Mouse (Mus musculus) lung, embryonic 14.5 days (tissue): Measurements from ENCODE around the gene Gm20388. TPM values are rescaled to one million over a fixed set of nuclear protein-coding genes. Genes with fewer than 3 reads are reported as not detected.

Experiments used
- ATAC-seq: fragments of 200-750 bp; cut with Nextera tagmentation; 2 replicates; pipeline ENCODE4 v1.8.0; 2017; ENCODE audit warnings: mild to moderate bottlenecking, moderate TSS enrichment, moderate library complexity; ENCODE audit not compliant: insufficient read depth
- DNase-seq: peaks from one replicate; pipeline ENCODE4 v3.0.0-alpha.2; 2015
- H3K27ac ChIP-seq: fragments of 300-500 bp; sonication (generic); 2 replicates; pipeline ENCODE4 v1.5.1; 2014; ENCODE audit warnings: low read depth, mild to moderate bottlenecking, moderate library complexity
- H3K27me3 ChIP-seq: fragments of 300-500 bp; sonication (generic); 2 replicates; pipeline ENCODE4 v1.6.1; 2014; ENCODE audit warnings: low read length, control low read depth; ENCODE audit not compliant: insufficient read depth
- H3K36me3 ChIP-seq: fragments of 300-500 bp; sonication (generic); 2 replicates; pipeline ENCODE4 v1.6.1; 2014; ENCODE audit warnings: control low read depth; ENCODE audit not compliant: insufficient read depth
- H3K4me1 ChIP-seq: fragments of 300-500 bp; sonication (generic); 2 replicates; pipeline ENCODE4 v1.6.1; 2014; ENCODE audit warnings: antibody characterized with exemption, control low read depth; ENCODE audit not compliant: insufficient read depth
- H3K4me2 ChIP-seq: fragments of 300-500 bp; sonication (generic); 2 replicates; pipeline ENCODE4 v1.6.1; 2014; ENCODE audit warnings: mild to moderate bottlenecking
- H3K4me3 ChIP-seq: fragments of 300-500 bp; sonication (generic); 2 replicates; pipeline ENCODE4 v1.5.1; 2014; ENCODE audit warnings: low read depth, low read length
- H3K9ac ChIP-seq: fragments of 300-500 bp; sonication (generic); 2 replicates; pipeline ENCODE4 v1.6.1; 2014
- H3K9me3 ChIP-seq: fragments of 300-500 bp; sonication (generic); 2 replicates; pipeline ENCODE4 v1.6.1; 2016; ENCODE audit warnings: low read depth, low read length, control low read depth
- CTCF ChIP-seq: IDR thresholded peaks from 2 replicates; pipeline ENCODE4 v1.5.1; 2016; ENCODE audit warnings: antibody characterized with exemption, low read depth
- WGBS: fragments of 180-500 bp; shearing (Covaris S2); extraction: QIAGEN DNeasy Blood & Tissue Kit; methylation state at CpG from one replicate; pipeline ENCODE4 v1.1.7; 2014; 5-methylcytosine and 5-hydroxymethylcytosine counted together
- polyA plus RNA-seq: library from polyadenylated mRNA; unstranded; fragments of >200 nt; fragmentation: Nextera tagmentation; extraction: Ambion mirVana; gene quantifications from 2 replicates; pipeline ENCODE4 v1.2.1, GENCODE M21; 2014

Gene Gm20388
- polyA plus RNA-seq, 1 experiment from 2014 or later = not detected

DNA sequence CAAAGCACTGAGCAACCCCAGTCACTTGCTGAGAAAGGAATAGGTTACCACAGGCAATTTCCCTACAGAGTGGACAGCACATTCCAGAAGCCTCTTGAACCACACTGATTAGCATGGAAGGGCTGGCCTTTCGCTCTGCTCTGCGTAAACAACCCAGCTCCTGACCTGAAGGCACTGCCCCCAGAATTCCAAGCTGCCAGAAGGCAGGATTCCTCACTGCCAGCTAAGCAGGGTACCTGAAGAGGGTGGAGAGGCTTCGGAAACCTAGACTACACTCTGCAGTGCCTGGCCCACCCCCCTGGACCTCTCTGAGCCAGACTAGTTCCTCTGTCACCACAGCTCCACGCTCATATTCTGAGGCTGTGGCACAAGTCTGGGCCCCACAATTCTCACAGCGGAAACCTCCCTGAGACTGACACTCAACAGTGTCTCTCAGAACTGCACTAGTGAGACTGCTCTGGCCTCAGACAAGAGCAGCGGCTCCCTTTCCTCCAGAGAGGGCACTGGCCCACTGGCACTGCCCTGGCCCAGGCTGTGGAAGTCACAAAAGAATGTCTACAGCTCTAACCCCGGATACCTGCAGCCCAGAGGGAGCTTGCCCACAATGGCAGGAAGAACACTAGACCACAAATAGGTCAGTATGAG is 2616.0 kb downstream of the Gm20388 start:
- Histone ChIP-seq H3K27ac (peak overlapping the region; percentile 72), H3K9me3 (no peaks in the 10 kb centered on the region), H3K36me3 (0 out of 2 replicates have a peak, but pooled peaks cover 4% of the 10 kb centered on the region), H3K4me3 (no peak overlapping the region), H3K27me3 (no peaks in the 10 kb centered on the region), H3K4me2 (0 out of 2 replicates have a peak overlapping the region, but pooled peaks have one; percentile 10), H3K9ac (peak overlapping the region; percentile 25; the same call in 1 of the 2 replicates), H3K4me1 (peaks cover 40% of the 10 kb centered on the region)
- DNase-seq (peak; percentile 55), ATAC-seq (peak; percentile 55)
- 43% methylated on average over 7 of the region's 7 CpGs for WGBS
- no peak for TF ChIP-seq CTCF

DNA sequence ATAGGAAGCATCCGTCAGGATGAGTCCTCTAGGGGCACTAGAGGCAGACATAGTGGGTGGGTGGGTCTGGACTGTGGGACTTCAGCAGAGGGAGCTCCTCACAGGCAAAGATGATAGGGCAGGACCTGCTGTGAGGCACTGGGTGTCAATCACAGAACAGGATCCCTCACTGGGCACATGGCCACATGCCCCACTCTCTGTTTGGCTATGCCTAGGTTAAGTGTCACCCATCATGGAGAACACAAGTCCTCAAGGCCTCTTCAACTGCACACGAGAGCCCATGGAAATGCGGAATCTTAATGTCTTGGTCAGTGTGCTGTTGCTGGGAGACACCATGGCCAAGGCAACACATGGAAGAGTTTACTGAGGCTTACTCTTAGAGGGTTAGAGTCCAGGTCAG is 2617.3 kb downstream of the Gm20388 start:
- ATAC-seq (no peak), DNase-seq (no peak)
- H3K9ac ChIP-seq = no peak overlapping the region
- H3K27ac ChIP-seq = no peak overlapping the region
- H3K27me3 ChIP-seq = no peaks in the 10 kb centered on the region
- no peak overlapping the region for H3K4me3 ChIP-seq
- 0 out of 2 replicates have a peak, but pooled peaks have one; percentile 6 for TF ChIP-seq CTCF
- WGBS = 88% methylated on average over 3 of the region's 3 CpGs
- no peak overlapping the region for H3K4me2 ChIP-seq
- H3K9me3 ChIP-seq = no peaks in the 10 kb centered on the region
- peaks cover 40% of the 10 kb centered on the region for H3K4me1 ChIP-seq
- 0 out of 2 replicates have a peak, but pooled peaks cover 4% of the 10 kb centered on the region for H3K36me3 ChIP-seq

GRCm38 (mm10) chr8:122529159-122529558 is 2618.5 kb downstream of the Gm20388 start:
- no peak overlapping the region for H3K4me2 ChIP-seq
- no peak overlapping the region for H3K4me3 ChIP-seq
- peaks cover 28% of the 10 kb centered on the region for H3K4me1 ChIP-seq
- TF ChIP-seq CTCF = no peak
- no peak overlapping the region for H3K27ac ChIP-seq
- H3K27me3 ChIP-seq = no peaks in the 10 kb centered on the region
- no peak for DNase-seq
- WGBS = 84% methylated on average over 4 of the region's 4 CpGs
- ATAC-seq = no peak
- H3K9ac ChIP-seq = no peak overlapping the region
- H3K36me3 ChIP-seq = 0 out of 2 replicates have a peak, but pooled peaks cover 4% of the 10 kb centered on the region
- no peaks in the 10 kb centered on the region for H3K9me3 ChIP-seq

GRCm38 (mm10) chr8:122531312-122531711 is 2620.7 kb downstream of the Gm20388 start:
- Histone ChIP-seq H3K4me1 (peaks cover 13% of the 10 kb centered on the region), H3K27me3 (no peaks in the 10 kb centered on the region), H3K4me2 (no peak overlapping the region), H3K36me3 (no peaks in the 10 kb centered on the region), H3K9ac (no peak overlapping the region), H3K27ac (0 out of 2 replicates have a peak overlapping the region, but pooled peaks have one; percentile 26), H3K4me3 (no peak overlapping the region), H3K9me3 (no peaks in the 10 kb centered on the region)
- 68% methylated on average over 8 of the region's 8 CpGs for WGBS
- DNase-seq = no peak
- no peak for ATAC-seq
- no peak for TF ChIP-seq CTCF

GRCm38 (mm10) chr8:122537033-122537432 is 2626.4 kb downstream of the Gm20388 start:
- Histone ChIP-seq H3K9me3 (no peaks in the 10 kb centered on the region), H3K4me1 (peaks cover 20% of the 10 kb centered on the region)
- DNase-seq = peak; percentile 88

DNA sequence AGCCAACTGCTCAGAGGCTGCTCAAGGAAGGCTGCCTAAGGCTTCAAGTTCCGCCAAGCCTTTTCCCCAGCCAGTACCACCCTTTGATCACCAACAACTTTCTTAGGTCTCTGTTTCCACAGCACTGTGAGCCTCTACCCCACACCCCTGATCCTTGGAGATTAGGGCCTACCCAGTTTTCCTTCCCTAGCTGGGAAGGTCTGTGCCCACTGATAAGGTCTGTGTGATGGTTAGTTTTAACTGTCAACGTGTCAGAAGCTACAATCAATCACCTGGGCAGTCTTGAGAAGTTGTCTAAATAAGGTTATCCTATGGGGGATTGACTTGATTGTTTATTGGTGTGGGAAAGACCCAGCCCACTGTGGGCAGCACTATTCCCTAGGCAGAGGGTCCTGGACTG is 2627.2 kb downstream of the Gm20388 start:
- WGBS = 50% methylated on average over 2 of the region's 2 CpGs
- DNase-seq (no peak), ATAC-seq (0 out of 2 replicates have a peak, but pooled peaks have one; percentile 14)
- H3K4me3 ChIP-seq = no peak overlapping the region
- H3K4me1 ChIP-seq = peaks cover 20% of the 10 kb centered on the region
- H3K9ac ChIP-seq = no peak overlapping the region
- H3K27me3 ChIP-seq = no peaks in the 10 kb centered on the region
- H3K36me3 ChIP-seq = peaks cover 12% of the 10 kb centered on the region; the same call in 1 of the 2 replicates
- no peak overlapping the region; the same call in 1 of the 2 replicates for H3K4me2 ChIP-seq
- TF ChIP-seq CTCF = no peak
- H3K27ac ChIP-seq = peak overlapping the region; percentile 93
- no peaks in the 10 kb centered on the region for H3K9me3 ChIP-seq

More at GRCm38 (mm10) chr8:122537033-122537432, 2626.4 kb downstream of the Gm20388 start:
- Histone ChIP-seq H3K36me3 (peaks cover 6% of the 10 kb centered on the region; the same call in 1 of the 2 replicates), H3K27ac (peak overlapping the region; percentile 93), H3K4me3 (no peak overlapping the region), H3K4me2 (peak overlapping the region; percentile 36), H3K9ac (0 out of 2 replicates have a peak overlapping the region, but pooled peaks have one; percentile 13), H3K27me3 (no peaks in the 10 kb centered on the region)
- no peak for TF ChIP-seq CTCF
- peak; percentile 86 for ATAC-seq
- WGBS = 8% methylated on average over 6 of the region's 6 CpGs

DNA sequence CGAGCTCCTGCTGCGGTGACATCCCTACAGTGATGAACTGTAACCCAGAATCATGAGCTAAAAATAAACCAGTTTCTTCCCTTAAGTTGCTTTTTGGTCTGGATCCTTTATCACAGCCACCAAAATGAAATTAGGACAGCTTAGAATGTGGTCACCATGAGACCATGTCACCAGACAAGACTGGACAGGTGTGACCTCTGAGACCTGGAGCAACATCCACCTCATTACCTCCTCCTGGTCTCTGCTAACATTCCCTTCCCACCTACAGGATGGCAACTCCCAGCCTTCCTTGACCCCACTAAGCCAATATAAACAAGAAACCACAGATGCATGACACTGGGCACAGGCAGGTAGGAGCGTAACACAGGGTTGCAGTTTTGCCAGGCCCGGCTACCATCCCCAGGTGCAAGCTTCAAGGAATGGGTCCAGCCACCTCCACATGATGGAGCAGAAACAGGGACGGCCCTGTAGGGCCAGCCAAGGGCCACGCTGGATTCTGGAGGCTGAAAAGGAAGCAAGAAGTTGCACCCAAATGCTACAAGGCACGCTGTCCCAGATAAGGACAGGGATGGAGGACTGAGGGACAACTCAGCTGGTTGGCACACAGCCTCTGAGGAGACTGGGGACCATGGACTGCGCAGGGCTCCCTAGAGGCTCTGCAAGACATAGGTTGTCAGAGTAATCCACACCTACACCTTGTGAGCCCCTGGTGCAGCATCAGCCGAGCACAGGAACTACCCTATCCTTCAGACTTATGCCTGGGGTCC is 2627.9 kb downstream of the Gm20388 start:
- ATAC-seq = no peak
- H3K4me3 ChIP-seq = no peak overlapping the region
- no peaks in the 10 kb centered on the region for H3K9me3 ChIP-seq
- 89% methylated on average over 9 of the region's 9 CpGs for whole genome bisulfite sequencing
- no peak overlapping the region for H3K9ac ChIP-seq
- DNase-seq = no peak
- no peaks in the 10 kb centered on the region for H3K27me3 ChIP-seq
- no peak for TF ChIP-seq CTCF
- no peak overlapping the region for H3K4me2 ChIP-seq
- H3K36me3 ChIP-seq = peaks cover 19% of the 10 kb centered on the region; the same call in 1 of the 2 replicates
- peak overlapping the region; percentile 93 for H3K27ac ChIP-seq
- peaks cover 20% of the 10 kb centered on the region for H3K4me1 ChIP-seq
